Mouse (Mus musculus): ENCODE data around the gene Kif3c. TPM values are rescaled to one million over a fixed set of nuclear protein-coding genes. Genes with fewer than 3 reads are reported as not detected.

The Kif3c gene
- total RNA-seq, 1 experiment: 8.8 TPM

- in situ Hi-C loops (cut with MboI; ENCODE audit: low sequenced_read_pairs in 2 of 2, unreplicated experiment in 2 of 2): no loop called here
- peak overlapping the region in 1 of 2 experiments; percentile 42; a peak in 1 of 4 replicates for H3K4me3 ChIP-seq (ENCODE audit: insufficient read depth in 1 of 2, low read depth in 1 of 2, low read length in 2 of 2, poor library complexity in 1 of 2, severe bottlenecking in 1 of 2)
Measured at GRCm38 (mm10) chr12:3387891-3388290, 23.0 kb downstream of the Kif3c start.

GRCm38 (mm10) chr12:3389394-3389793 is 24.5 kb downstream of the Kif3c start:
- Histone ChIP-seq H3K36me3 (ENCODE audit: control insufficient read depth, insufficient read depth, low read length, poor library complexity, severe bottlenecking) (peaks cover 2% of the 10 kb centered on the region; the same call in 1 of the 2 replicates), H3K27ac (ENCODE audit: insufficient read depth, low read depth, low read length, poor library complexity, severe bottlenecking) (no peak overlapping the region), H3K9ac (ENCODE audit: insufficient read depth, low read depth, low read length, poor library complexity, severe bottlenecking) (no peak overlapping the region), H3K9me3 (ENCODE audit: control insufficient read depth, insufficient read depth, low read depth, low read length) (no peaks in the 10 kb centered on the region), H3K4me1 (ENCODE audit: control insufficient read depth in 2 of 2, insufficient read depth in 2 of 2, low read length in 2 of 2, poor library complexity in 1 of 2) (peaks cover 0 to 11% of the 10 kb centered on the region in 2 experiments; a peak in 1 of 4 replicates), H3K4me3 (ENCODE audit: insufficient read depth in 1 of 2, low read depth in 1 of 2, low read length in 2 of 2, poor library complexity in 1 of 2, severe bottlenecking in 1 of 2) (no peak overlapping the region)
- DNase-seq (ENCODE audit: low read depth, low spot score): no peak
- TF ChIP-seq MAFK (IDR thresholded peaks at IDR 0.05; ENCODE audit: insufficient read depth, low read depth, low read length) (peak; percentile 74), ZC3H11A (IDR thresholded peaks at IDR 0.05; ENCODE audit: borderline replicate concordance, low read depth, low read length) (no peak)
- in situ Hi-C loops (cut with MboI; ENCODE audit: low sequenced_read_pairs in 2 of 2, unreplicated experiment in 2 of 2): no loop called here

More at GRCm38 (mm10) chr12:3387891-3388290, 23.0 kb downstream of the Kif3c start:
- Histone ChIP-seq H3K9me3 (ENCODE audit: control insufficient read depth, insufficient read depth, low read depth, low read length) (no peaks in the 10 kb centered on the region), H3K9ac (ENCODE audit: insufficient read depth, low read depth, low read length, poor library complexity, severe bottlenecking) (no peak overlapping the region; the same call in 1 of the 2 replicates), H3K27ac (ENCODE audit: insufficient read depth, low read depth, low read length, poor library complexity, severe bottlenecking) (no peak overlapping the region), H3K36me3 (ENCODE audit: control insufficient read depth, insufficient read depth, low read length, poor library complexity, severe bottlenecking) (peaks cover 2% of the 10 kb centered on the region; the same call in 1 of the 2 replicates), H3K4me1 (ENCODE audit: control insufficient read depth in 2 of 2, insufficient read depth in 2 of 2, low read length in 2 of 2, poor library complexity in 1 of 2) (peaks cover 0 to 8% of the 10 kb centered on the region in 2 experiments; a peak in 1 of 4 replicates)
- no peak for DNase-seq (ENCODE audit: low read depth, low spot score)
- TF ChIP-seq CHD2 (IDR thresholded peaks at IDR 0.05; ENCODE audit: low read depth, low read length) (no peak), MAFK (IDR thresholded peaks at IDR 0.05; ENCODE audit: insufficient read depth, low read depth, low read length) (no peak), ZC3H11A (IDR thresholded peaks at IDR 0.05; ENCODE audit: borderline replicate concordance, low read depth, low read length) (no peak), HCFC1 (IDR thresholded peaks at IDR 0.05; ENCODE audit: borderline replicate concordance, insufficient read depth, low read length) (no peak), ZNF384 (IDR thresholded peaks at IDR 0.05; ENCODE audit: low read depth, low read length) (no peak)

- Histone ChIP-seq H3K9ac (ENCODE audit: insufficient read depth, low read depth, low read length, poor library complexity, severe bottlenecking) (no peak overlapping the region), H3K4me1 (ENCODE audit: control insufficient read depth in 2 of 2, insufficient read depth in 2 of 2, low read length in 2 of 2, poor library complexity in 1 of 2) (peaks cover 0 to 11% of the 10 kb centered on the region in 2 experiments; a peak in 1 of 4 replicates), H3K36me3 (ENCODE audit: control insufficient read depth, insufficient read depth, low read length, poor library complexity, severe bottlenecking) (peaks cover 2% of the 10 kb centered on the region; the same call in 1 of the 2 replicates), H3K9me3 (ENCODE audit: control insufficient read depth, insufficient read depth, low read depth, low read length) (no peaks in the 10 kb centered on the region), H3K4me3 (ENCODE audit: insufficient read depth in 1 of 2, low read depth in 1 of 2, low read length in 2 of 2, poor library complexity in 1 of 2, severe bottlenecking in 1 of 2) (no peak overlapping the region), H3K27ac (ENCODE audit: insufficient read depth, low read depth, low read length, poor library complexity, severe bottlenecking) (no peak overlapping the region)
- no peak for DNase-seq (ENCODE audit: low read depth, low spot score)
- TF ChIP-seq CHD2 (IDR thresholded peaks at IDR 0.05; ENCODE audit: low read depth, low read length) (no peak), HCFC1 (IDR thresholded peaks at IDR 0.05; ENCODE audit: borderline replicate concordance, insufficient read depth, low read length) (no peak), ZC3H11A (IDR thresholded peaks at IDR 0.05; ENCODE audit: borderline replicate concordance, low read depth, low read length) (no peak), ZNF384 (IDR thresholded peaks at IDR 0.05; ENCODE audit: low read depth, low read length) (no peak), MAFK (IDR thresholded peaks at IDR 0.05; ENCODE audit: insufficient read depth, low read depth, low read length) (no peak)
- in situ Hi-C loops (cut with MboI; ENCODE audit: low sequenced_read_pairs in 2 of 2, unreplicated experiment in 2 of 2): no loop called here
Measured at GRCm38 (mm10) chr12:3390071-3390470, 25.1 kb downstream of the Kif3c start.

GRCm38 (mm10) chr12:3390577-3391262 is 25.8 kb downstream of the Kif3c start:
- Histone ChIP-seq H3K4me3 (ENCODE audit: insufficient read depth in 1 of 2, low read depth in 1 of 2, low read length in 2 of 2, poor library complexity in 1 of 2, severe bottlenecking in 1 of 2) (no peak overlapping the region), H3K36me3 (ENCODE audit: control insufficient read depth, insufficient read depth, low read length, poor library complexity, severe bottlenecking) (peaks cover 2% of the 10 kb centered on the region; the same call in 1 of the 2 replicates), H3K9me3 (ENCODE audit: control insufficient read depth, insufficient read depth, low read depth, low read length) (no peaks in the 10 kb centered on the region), H3K4me1 (ENCODE audit: control insufficient read depth in 2 of 2, insufficient read depth in 2 of 2, low read length in 2 of 2, poor library complexity in 1 of 2) (peaks cover 0 to 11% of the 10 kb centered on the region in 2 experiments; a peak in 1 of 4 replicates), H3K27ac (ENCODE audit: insufficient read depth, low read depth, low read length, poor library complexity, severe bottlenecking) (no peak overlapping the region), H3K9ac (ENCODE audit: insufficient read depth, low read depth, low read length, poor library complexity, severe bottlenecking) (no peak overlapping the region; the same call in 1 of the 2 replicates)
- TF ChIP-seq CHD2 (IDR thresholded peaks at IDR 0.05; ENCODE audit: low read depth, low read length) (no peak), ZNF384 (IDR thresholded peaks at IDR 0.05; ENCODE audit: low read depth, low read length) (no peak), ZC3H11A (IDR thresholded peaks at IDR 0.05; ENCODE audit: borderline replicate concordance, low read depth, low read length) (peak; percentile 44; the same call in 1 of the 2 replicates)
- DNase-seq (ENCODE audit: low read depth, low spot score): peak; percentile 83
- in situ Hi-C loops (cut with MboI; ENCODE audit: low sequenced_read_pairs in 2 of 2, unreplicated experiment in 2 of 2): no loop called here

Data from ES-E14 (cell line).